Mouse (Mus musculus) midbrain, embryonic 12.5 days (tissue): ENCODE results near the gene Tbxas1. TPM values are rescaled to one million over a fixed set of nuclear protein-coding genes. Genes with fewer than 3 reads are reported as not detected.
A peak's percentile ranks its signal among the peaks of the same experiment; 100 is the strongest.

Experiments used
- ATAC-seq: fragments of 200-750 bp; cut with Nextera tagmentation; 2 replicates; pipeline ENCODE4 v1.8.0; 2017; ENCODE audit warnings: low read depth, moderate TSS enrichment, moderate library complexity; ENCODE audit not compliant: low FRiP score
- H3K27ac ChIP-seq: fragments of 300-500 bp; sonication (generic); replicated peaks from 2 replicates; pipeline ENCODE4 v1.5.1; 2016; ENCODE audit warnings: mild to moderate bottlenecking
- H3K27me3 ChIP-seq: fragments of 300-500 bp; sonication (generic); 2 replicates; pipeline ENCODE4 v1.6.1; 2016; ENCODE audit warnings: mild to moderate bottlenecking
- H3K36me3 ChIP-seq: fragments of 300-500 bp; sonication (generic); 2 replicates; pipeline ENCODE4 v1.6.1; 2016
- H3K4me1 ChIP-seq: fragments of 300-500 bp; sonication (generic); 2 replicates; pipeline ENCODE4 v1.6.1; 2016
- H3K4me2 ChIP-seq: fragments of 300-500 bp; sonication (generic); replicated peaks from 2 replicates; pipeline ENCODE4 v1.6.1; 2016; ENCODE audit warnings: mild to moderate bottlenecking, moderate library complexity
- H3K4me3 ChIP-seq: fragments of 300-500 bp; sonication (generic); 2 replicates; pipeline ENCODE4 v1.5.1; 2016; ENCODE audit warnings: mild to moderate bottlenecking
- H3K9ac ChIP-seq: fragments of 300-500 bp; sonication (generic); replicated peaks from 2 replicates; pipeline ENCODE4 v1.6.1; 2016; ENCODE audit warnings: mild to moderate bottlenecking, moderate library complexity
- H3K9me3 ChIP-seq: fragments of 300-500 bp; sonication (generic); 2 replicates; pipeline ENCODE4 v1.6.1; 2016; ENCODE audit warnings: mild to moderate bottlenecking
- WGBS: fragments of 180-500 bp; shearing (Covaris S2); methylation state at CpG from one replicate; pipeline ENCODE4 v1.1.7; 2016; 5-methylcytosine and 5-hydroxymethylcytosine counted together
- polyA plus RNA-seq: library from polyadenylated mRNA; unstranded; fragments of >200 nt; fragmentation: Nextera tagmentation; extraction: Ambion mirVana; gene quantifications from 2 replicates; pipeline ENCODE4 v1.2.1, GENCODE M21; 2016

Tbxas1 gene
- polyA plus RNA-seq = 2.2 TPM in 2 replicates

DNA sequence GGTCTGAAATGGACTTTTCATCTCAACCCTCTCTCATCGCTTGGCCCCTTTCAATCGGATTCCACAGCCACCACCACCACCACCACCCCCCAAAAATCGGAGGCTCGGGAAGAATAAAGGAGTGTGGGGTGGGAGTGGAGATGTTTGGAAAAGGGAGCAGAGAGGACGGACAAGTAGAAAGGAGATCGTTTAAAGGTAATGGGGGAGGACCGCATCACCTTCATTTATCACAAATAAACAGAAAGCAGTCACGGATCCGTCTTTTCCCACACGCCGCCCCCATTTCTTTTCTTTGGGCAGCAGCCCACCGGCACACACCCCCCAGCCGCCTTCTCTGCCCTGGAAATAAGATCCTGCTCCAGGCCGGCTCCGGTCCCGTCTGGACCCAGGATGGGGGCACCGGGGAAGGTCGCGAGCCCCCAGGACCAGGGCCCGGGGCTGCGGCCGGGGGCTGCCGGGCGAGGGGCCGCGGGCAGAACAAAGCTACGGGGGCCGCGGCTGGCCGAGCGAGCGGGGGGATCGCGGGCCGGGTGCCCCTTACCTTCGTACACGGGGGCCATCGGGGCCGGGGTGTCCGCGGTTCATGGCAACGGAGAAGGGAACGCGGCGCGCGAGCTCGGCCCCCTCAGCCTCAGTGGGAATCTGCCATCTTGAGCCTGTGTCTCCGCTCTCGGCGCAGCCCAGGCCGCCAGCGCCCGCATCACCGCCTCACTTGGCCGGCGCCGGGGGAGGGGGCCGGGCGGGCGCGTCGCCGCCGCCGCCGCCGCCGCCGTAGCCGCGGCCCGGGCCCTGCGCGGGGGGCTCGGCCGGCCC is at the start of gene Tbxas1:
Gene Tbxas1 (plus strand): TSS at position 147 of the 813 bp plus-strand sequence.
- peak within 1 kb of the TSS; percentile 71 for H3K4me2 ChIP-seq
- peak; percentile 78 for ATAC-seq
- H3K27ac ChIP-seq = peak within 1 kb of the TSS; percentile 96
- H3K27me3 ChIP-seq = peaks cover 26% of the 10 kb centered on the region
- WGBS = 1% methylated on average over 58 of the region's 77 CpGs
- peaks cover 2% of the 10 kb centered on the region; the same call in 1 of the 2 replicates for H3K36me3 ChIP-seq
- H3K9ac ChIP-seq = peak within 1 kb of the TSS; percentile 100
- no peaks in the 10 kb centered on the region for H3K9me3 ChIP-seq
- H3K4me1 ChIP-seq = peaks cover 32% of the 10 kb centered on the region
- peak within 1 kb of the TSS; percentile 100 for H3K4me3 ChIP-seq

DNA sequence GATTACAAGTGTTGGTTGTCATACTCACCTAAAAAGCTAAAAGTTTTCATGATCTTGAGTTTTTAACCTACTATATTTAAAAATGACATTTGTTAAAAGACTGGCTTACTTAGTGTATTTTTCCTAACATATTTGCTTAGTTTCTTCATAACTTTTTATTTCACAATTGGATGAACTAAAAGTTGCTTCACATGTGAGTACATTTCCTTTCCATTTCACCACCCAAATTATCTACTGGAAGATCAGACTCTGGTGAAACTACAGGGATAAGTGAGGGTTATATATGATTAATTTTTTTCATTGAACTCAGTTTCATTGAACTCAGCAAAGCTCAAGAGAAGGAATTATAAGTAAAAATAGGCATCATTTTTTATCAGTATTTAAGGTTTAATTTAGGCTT is 49.3 kb upstream of the Tbxas1 start:
- no peak for ATAC-seq
- no peaks in the 10 kb centered on the region for H3K36me3 ChIP-seq
- no peak overlapping the region for H3K27ac ChIP-seq
- H3K9me3 ChIP-seq = no peaks in the 10 kb centered on the region
- 0 out of 2 replicates have a peak, but pooled peaks cover 3% of the 10 kb centered on the region for H3K4me1 ChIP-seq
- H3K9ac ChIP-seq = no peak overlapping the region
- H3K4me2 ChIP-seq = no peak overlapping the region
- no peaks in the 10 kb centered on the region for H3K27me3 ChIP-seq
- no peak overlapping the region for H3K4me3 ChIP-seq

DNA sequence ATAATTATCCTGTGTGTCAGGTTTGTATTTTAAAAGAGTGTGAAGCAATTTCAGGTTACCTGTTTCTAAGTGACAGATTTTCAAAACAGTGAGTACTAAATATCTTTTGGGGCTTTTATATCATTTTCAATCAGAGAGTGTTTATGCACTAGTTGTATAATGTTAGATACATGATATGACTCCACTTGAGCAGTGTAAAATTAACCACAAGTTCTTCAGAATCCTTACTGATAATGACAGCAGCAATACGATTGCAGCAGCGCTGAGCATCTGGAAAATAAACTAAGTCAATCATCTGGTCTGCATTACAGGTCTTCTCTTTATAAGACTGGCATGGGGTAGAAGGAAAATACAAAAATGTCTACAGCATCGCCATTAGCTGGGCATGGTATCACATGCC is 48.3 kb upstream of the Tbxas1 start:
- no peak overlapping the region for H3K27ac ChIP-seq
- WGBS = 87% methylated on average over 3 of the region's 3 CpGs
- H3K4me1 ChIP-seq = 0 out of 2 replicates have a peak, but pooled peaks cover 3% of the 10 kb centered on the region
- H3K9me3 ChIP-seq = no peaks in the 10 kb centered on the region
- H3K4me2 ChIP-seq = no peak overlapping the region
- no peak overlapping the region for H3K4me3 ChIP-seq
- ATAC-seq = no peak
- H3K27me3 ChIP-seq = no peaks in the 10 kb centered on the region
- H3K36me3 ChIP-seq = no peaks in the 10 kb centered on the region
- H3K9ac ChIP-seq = no peak overlapping the region

DNA sequence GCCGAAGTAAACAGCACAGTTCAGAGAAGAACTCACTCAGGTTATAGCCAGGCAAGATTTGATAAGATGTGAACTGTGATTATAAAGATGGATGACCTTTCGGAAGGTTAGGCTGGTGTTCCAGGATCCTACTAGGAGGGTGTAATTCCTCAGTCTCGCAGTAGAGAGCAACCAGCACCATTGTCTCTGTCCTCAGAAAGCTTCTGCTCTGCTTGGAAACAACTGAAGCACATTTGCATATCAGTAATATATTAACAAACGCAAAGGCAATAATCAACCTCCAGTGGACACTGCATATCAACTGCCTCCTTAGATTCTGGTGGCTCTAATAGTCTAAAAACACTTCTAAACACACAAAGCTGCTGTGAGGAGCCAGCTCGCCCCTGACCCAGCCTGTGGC is 47.8 kb upstream of the Tbxas1 start:
- Histone ChIP-seq H3K4me3 (no peak overlapping the region), H3K27ac (no peak overlapping the region), H3K27me3 (no peaks in the 10 kb centered on the region), H3K9ac (no peak overlapping the region), H3K9me3 (no peaks in the 10 kb centered on the region), H3K36me3 (no peaks in the 10 kb centered on the region), H3K4me1 (0 out of 2 replicates have a peak, but pooled peaks cover 3% of the 10 kb centered on the region), H3K4me2 (no peak overlapping the region)
- WGBS = 85% methylated on average over 5 of the region's 5 CpGs
- no peak for ATAC-seq

DNA sequence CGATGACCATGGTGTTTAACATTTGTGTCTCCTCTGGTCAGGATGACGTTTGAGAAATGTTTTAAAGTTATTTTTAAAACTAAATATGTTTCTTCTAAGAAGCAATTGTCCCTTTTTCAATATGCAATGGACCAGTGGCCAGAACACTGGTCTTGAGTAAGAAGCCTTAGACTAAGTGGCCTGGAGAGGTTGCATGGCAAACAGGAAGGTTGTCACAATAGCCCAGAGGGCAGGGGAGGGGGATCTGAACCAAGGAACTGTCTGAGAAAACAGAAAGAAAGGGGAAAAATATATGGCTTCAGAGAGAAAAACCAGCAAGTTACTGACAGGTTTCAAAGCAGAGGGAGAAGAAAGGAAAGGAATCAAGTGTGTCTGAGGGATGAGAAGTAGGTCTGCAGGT is 47.0 kb upstream of the Tbxas1 start:
- no peak overlapping the region for H3K4me3 ChIP-seq
- H3K4me2 ChIP-seq = no peak overlapping the region
- no peaks in the 10 kb centered on the region for H3K9me3 ChIP-seq
- H3K9ac ChIP-seq = no peak overlapping the region
- H3K27ac ChIP-seq = no peak overlapping the region
- 91% methylated on average over 2 of the region's 2 CpGs for WGBS
- H3K36me3 ChIP-seq = no peaks in the 10 kb centered on the region
- H3K27me3 ChIP-seq = no peaks in the 10 kb centered on the region
- 0 out of 2 replicates have a peak, but pooled peaks cover 3% of the 10 kb centered on the region for H3K4me1 ChIP-seq
- ATAC-seq = no peak

DNA sequence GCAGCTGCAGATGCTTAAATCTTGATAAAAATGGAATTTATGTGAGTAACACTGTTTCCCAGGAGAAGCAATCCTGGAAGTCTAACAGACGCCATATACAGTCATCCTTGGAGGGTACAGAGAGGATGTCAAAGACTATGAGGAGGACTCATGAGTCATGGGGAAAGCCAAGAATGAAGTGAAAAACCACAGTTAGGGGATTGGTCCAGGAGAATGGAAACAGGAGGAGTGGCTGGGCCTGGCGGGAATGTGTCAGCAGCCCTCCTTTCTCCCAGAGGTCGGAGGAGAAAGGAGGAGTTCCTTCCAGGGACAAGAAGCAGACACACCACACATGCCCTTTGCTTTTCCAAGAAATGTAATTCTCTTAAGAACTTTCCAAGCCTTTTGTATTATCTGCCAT is 45.8 kb upstream of the Tbxas1 start:
- H3K36me3 ChIP-seq = no peaks in the 10 kb centered on the region
- H3K4me3 ChIP-seq = no peak overlapping the region
- no peaks in the 10 kb centered on the region for H3K27me3 ChIP-seq
- no peak for ATAC-seq
- no peaks in the 10 kb centered on the region for H3K9me3 ChIP-seq
- H3K4me2 ChIP-seq = no peak overlapping the region
- 67% methylated on average over 3 of the region's 3 CpGs for WGBS
- H3K4me1 ChIP-seq = 0 out of 2 replicates have a peak, but pooled peaks cover 3% of the 10 kb centered on the region
- H3K9ac ChIP-seq = no peak overlapping the region
- no peak overlapping the region for H3K27ac ChIP-seq

DNA sequence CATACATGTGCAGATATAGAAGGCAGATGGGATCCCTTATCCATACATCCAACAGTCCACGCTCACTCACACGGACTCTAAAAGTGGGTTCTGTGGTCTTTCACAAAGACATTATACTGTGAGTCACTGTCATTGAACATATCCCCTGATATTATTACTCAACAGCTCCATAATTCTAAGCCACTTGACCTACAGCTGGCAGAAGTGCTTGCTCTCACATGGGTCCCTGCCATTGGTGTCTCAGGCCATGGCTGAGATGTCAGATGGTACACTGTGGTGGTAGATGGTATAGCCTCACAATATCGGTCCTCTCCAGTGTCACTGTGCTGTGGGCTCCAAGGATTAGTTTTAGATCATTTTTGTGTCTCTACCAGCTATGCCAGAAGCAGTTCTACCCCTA is 41.5 kb upstream of the Tbxas1 start:
- no peaks in the 10 kb centered on the region for H3K9me3 ChIP-seq
- no peak overlapping the region for H3K9ac ChIP-seq
- ATAC-seq = no peak
- WGBS = 92% methylated on average over 3 of the region's 3 CpGs
- no peaks in the 10 kb centered on the region for H3K27me3 ChIP-seq
- no peak overlapping the region for H3K4me3 ChIP-seq
- H3K36me3 ChIP-seq = 0 out of 2 replicates have a peak, but pooled peaks cover 5% of the 10 kb centered on the region
- peaks cover 8% of the 10 kb centered on the region; the same call in 1 of the 2 replicates for H3K4me1 ChIP-seq
- H3K4me2 ChIP-seq = no peak overlapping the region
- no peak overlapping the region for H3K27ac ChIP-seq

DNA sequence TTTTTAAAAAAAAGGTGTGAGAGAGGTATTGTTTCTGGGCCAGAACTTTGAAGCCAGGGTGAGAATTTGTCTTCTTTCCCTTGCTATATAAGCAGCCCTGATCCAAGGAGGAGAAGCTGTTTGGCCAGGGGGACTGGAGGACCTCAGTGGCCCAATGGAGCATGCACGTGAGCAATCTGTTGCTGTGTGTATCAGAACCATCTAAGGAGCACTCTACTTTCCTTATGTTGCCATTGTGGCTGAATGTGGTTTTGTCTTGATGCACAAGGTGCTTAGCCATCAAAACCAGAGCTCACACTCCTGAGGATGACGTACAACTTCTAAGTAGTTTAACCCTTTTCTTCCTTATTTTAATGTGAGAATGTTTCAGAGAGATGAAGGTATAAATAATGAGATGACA is 40.5 kb upstream of the Tbxas1 start:
- Histone ChIP-seq H3K36me3 (0 out of 2 replicates have a peak, but pooled peaks cover 5% of the 10 kb centered on the region), H3K27me3 (no peaks in the 10 kb centered on the region), H3K9ac (no peak overlapping the region), H3K4me2 (no peak overlapping the region), H3K4me1 (peaks cover 8% of the 10 kb centered on the region; the same call in 1 of the 2 replicates), H3K9me3 (no peaks in the 10 kb centered on the region), H3K4me3 (no peak overlapping the region), H3K27ac (no peak overlapping the region)
- WGBS = 83% methylated on average over 2 of the region's 2 CpGs
- no peak for ATAC-seq

DNA sequence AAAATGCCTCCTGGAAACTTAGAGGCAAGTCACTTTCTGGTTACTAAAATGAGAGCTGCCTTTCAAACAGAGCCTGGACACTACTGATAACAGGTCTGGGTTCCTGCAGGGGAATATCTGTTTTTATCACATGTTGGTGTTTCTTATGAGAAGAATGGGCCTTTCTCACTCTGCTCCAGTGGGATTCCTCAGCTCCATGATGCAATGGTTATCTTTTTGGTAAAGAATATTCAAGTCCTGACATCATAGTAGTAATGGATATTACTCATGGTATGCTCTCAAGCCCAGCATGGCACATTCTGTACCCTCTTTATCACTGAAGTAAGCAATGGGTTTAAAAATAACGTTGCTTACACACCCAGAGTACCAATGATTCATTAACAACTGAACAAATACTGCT is 40.0 kb upstream of the Tbxas1 start:
- H3K4me2 ChIP-seq = no peak overlapping the region
- 74% methylated on average over 1 of the region's 1 CpGs for WGBS
- no peak for ATAC-seq

DNA sequence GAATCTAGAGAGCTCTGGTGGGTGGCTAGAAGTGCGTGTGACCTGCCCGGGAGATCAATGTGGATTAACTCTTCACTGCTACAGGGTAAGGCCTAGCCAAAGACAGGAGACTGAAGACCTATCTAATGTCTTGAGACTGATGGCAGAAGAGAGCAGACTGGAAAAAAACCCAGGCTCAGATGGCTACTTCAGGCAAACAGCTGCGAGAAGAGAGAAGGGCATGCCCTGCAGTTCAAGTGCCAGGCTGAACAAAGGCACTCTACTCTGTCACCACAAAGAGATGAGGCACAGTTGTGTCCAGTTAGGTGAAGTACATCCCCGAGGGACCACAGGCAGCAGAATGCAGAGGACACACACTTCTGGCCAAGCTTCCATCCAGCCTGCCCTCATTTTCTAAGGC is 37.1 kb upstream of the Tbxas1 start:
- Histone ChIP-seq H3K4me3 (no peak overlapping the region), H3K36me3 (0 out of 2 replicates have a peak, but pooled peaks cover 5% of the 10 kb centered on the region), H3K4me1 (peaks cover 15% of the 10 kb centered on the region; the same call in 1 of the 2 replicates), H3K27ac (0 out of 2 replicates have a peak overlapping the region, but pooled peaks have one; percentile 15), H3K9ac (no peak overlapping the region), H3K27me3 (no peaks in the 10 kb centered on the region), H3K9me3 (no peaks in the 10 kb centered on the region), H3K4me2 (no peak overlapping the region)
- 68% methylated on average over 4 of the region's 4 CpGs for WGBS
- ATAC-seq = no peak

More for the DNA sequence above, 40.0 kb upstream of the Tbxas1 start:
- H3K27ac ChIP-seq = no peak overlapping the region
- H3K4me1 ChIP-seq = peaks cover 11% of the 10 kb centered on the region; the same call in 1 of the 2 replicates
- H3K9me3 ChIP-seq = no peaks in the 10 kb centered on the region
- H3K9ac ChIP-seq = no peak overlapping the region
- H3K27me3 ChIP-seq = no peaks in the 10 kb centered on the region
- no peak overlapping the region for H3K4me3 ChIP-seq
- 0 out of 2 replicates have a peak, but pooled peaks cover 5% of the 10 kb centered on the region for H3K36me3 ChIP-seq

DNA sequence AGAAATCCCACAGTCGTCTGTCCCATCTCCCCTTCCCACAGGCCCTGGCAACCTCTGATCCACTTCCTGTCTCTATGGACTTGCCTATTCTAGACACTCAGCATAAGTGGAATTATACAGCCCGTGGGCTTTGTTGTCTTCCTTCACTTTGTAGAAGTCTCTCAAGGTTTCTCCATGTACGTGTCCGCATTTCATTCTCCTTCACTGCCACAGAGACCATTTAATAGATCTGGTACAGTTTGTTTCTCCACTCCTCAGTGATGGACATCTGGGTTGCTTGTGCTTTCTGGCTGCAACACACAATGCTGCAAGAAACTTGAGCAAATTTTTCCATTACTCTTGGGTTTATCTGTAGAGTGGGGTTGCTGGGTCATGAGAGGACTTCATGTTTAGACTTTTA is 35.3 kb upstream of the Tbxas1 start:
- WGBS = 67% methylated on average over 4 of the region's 4 CpGs
- Histone ChIP-seq H3K27me3 (no peaks in the 10 kb centered on the region), H3K9ac (no peak overlapping the region), H3K4me3 (no peak overlapping the region), H3K9me3 (no peaks in the 10 kb centered on the region), H3K4me1 (peaks cover 15% of the 10 kb centered on the region; the same call in 1 of the 2 replicates), H3K27ac (no peak overlapping the region), H3K36me3 (0 out of 2 replicates have a peak, but pooled peaks cover 5% of the 10 kb centered on the region), H3K4me2 (no peak overlapping the region)
- ATAC-seq = no peak

DNA sequence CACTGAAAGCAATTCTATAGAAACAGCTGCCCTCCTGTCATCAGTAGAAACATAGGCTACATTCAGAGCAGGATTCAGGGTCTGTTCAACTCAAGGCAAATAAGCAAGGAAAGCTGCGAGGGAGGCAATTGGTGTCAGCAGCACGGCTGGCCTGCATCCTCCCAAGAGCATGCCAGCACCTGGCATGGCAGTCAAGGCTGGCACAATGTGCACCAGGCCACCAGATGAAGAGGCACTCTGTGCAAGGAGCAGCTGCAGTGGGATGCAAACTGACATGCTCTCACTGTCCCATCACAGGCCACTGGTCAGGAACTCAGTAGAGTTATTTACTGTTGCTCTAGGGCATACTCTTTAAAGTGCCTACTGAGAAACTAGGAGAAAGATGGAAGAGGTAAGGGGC is 34.8 kb upstream of the Tbxas1 start:
- Histone ChIP-seq H3K4me1 (peaks cover 17% of the 10 kb centered on the region), H3K4me2 (no peak overlapping the region), H3K36me3 (0 out of 2 replicates have a peak, but pooled peaks cover 5% of the 10 kb centered on the region), H3K27me3 (no peaks in the 10 kb centered on the region), H3K9ac (no peak overlapping the region), H3K9me3 (no peaks in the 10 kb centered on the region), H3K4me3 (no peak overlapping the region), H3K27ac (no peak overlapping the region)
- ATAC-seq = no peak
- 84% methylated on average over 2 of the region's 2 CpGs for WGBS
